Mouse (Mus musculus) hindbrain, embryonic 15.5 days (tissue): Measurements from ENCODE around the gene Lrrc75a. TPM values are rescaled to one million over a fixed set of nuclear protein-coding genes. Genes with fewer than 3 reads are reported as not detected.

Source experiments
- ATAC-seq: fragments of 200-750 bp; cut with Nextera tagmentation; 2 replicates; pipeline ENCODE4 v1.8.0; 2017; ENCODE audit warnings: low read depth, moderate number of reproducible peaks, moderate TSS enrichment; ENCODE audit not compliant: low FRiP score
- H3K27ac ChIP-seq: fragments of 300-500 bp; sonication (generic); replicated peaks from 2 replicates; pipeline ENCODE4 v1.5.1; 2015; ENCODE audit warnings: mild to moderate bottlenecking, inconsistent platforms
- H3K27me3 ChIP-seq: fragments of 300-500 bp; sonication (generic); 2 replicates; pipeline ENCODE4 v1.6.1; 2015; ENCODE audit warnings: control low read depth, inconsistent platforms
- H3K36me3 ChIP-seq: fragments of 300-500 bp; sonication (generic); 2 replicates; pipeline ENCODE4 v1.6.1; 2015; ENCODE audit warnings: control low read depth, inconsistent platforms
- H3K4me1 ChIP-seq: fragments of 300-500 bp; sonication (generic); replicated peaks from 2 replicates; pipeline ENCODE4 v1.6.1; 2015; ENCODE audit warnings: control low read depth, inconsistent platforms
- H3K4me2 ChIP-seq: fragments of 300-500 bp; sonication (generic); 2 replicates; pipeline ENCODE4 v1.6.1; 2015; ENCODE audit warnings: moderate library complexity, mild to moderate bottlenecking, inconsistent platforms
- H3K4me3 ChIP-seq: fragments of 300-500 bp; sonication (generic); 2 replicates; pipeline ENCODE4 v1.5.1; 2015; ENCODE audit warnings: mild to moderate bottlenecking, inconsistent platforms
- H3K9ac ChIP-seq: fragments of 300-500 bp; sonication (generic); 2 replicates; pipeline ENCODE4 v1.6.1; 2015; ENCODE audit warnings: inconsistent platforms
- H3K9me3 ChIP-seq: fragments of 300-500 bp; sonication (generic); 2 replicates; pipeline ENCODE4 v1.6.1; 2016; ENCODE audit warnings: control low read depth, inconsistent platforms
- WGBS: fragments of 180-500 bp; shearing (Covaris S2); methylation state at CpG from one replicate; pipeline ENCODE4 v1.1.7; 2015; 5-methylcytosine and 5-hydroxymethylcytosine counted together
- polyA plus RNA-seq: library from polyadenylated mRNA; unstranded; fragments of >200 nt; fragmentation: Nextera tagmentation; extraction: Ambion mirVana; gene quantifications from 2 replicates; pipeline ENCODE4 v1.2.1, GENCODE M21; 2015

Gene Lrrc75a
- 12.4 and 12.9 TPM in 2 replicates for polyA plus RNA-seq

DNA sequence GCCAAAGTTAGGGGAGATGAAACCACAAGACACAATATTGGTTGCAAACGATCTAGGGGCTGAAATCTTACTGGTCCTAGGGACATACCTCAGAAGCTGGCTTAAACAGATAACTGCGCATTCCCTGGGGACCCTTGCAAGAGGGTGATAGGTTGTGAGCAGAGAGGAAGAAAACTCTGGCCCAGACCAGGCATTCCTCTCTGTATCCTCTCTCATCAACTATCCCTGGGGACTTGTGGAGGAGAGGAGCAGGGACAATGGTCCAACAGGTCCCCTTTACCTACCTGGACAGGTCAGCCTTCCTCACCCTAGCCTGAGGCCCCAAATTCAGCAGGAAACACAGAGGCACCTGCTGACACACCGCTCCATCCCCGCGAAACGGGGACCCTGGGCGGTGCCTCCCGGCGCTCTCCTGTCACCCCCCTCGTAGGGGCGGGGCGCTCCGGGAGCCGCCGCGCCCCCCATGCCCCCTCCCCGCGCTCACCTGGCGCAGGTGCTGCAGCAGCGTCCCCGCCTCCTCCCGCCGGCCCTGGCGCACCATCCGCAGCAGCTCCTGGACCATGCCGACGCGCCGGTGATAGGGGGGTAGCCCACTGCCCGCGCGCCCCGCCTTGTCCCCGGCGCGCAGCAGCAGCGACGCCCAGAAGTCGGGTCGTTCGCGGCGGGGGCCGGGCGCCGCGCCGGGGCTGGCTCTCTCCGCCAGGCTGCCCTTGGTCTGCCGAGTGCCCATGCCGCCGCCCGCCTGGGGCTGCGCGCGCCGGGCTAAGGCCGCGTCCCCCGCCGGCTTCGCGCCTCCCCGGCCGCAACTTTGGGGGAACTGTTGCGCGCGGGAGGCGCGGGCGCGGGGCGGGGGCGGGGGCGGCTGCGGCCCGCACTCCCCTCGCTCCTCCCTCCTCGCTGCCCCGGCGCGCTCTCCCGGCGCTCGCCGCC, at the start of gene Lrrc75a:
Gene Lrrc75a (minus strand): TSS at position 863 of the 930 bp plus-strand sequence.
- Histone ChIP-seq H3K36me3 (no peaks in the 10 kb centered on the region), H3K27me3 (no peaks in the 10 kb centered on the region), H3K4me1 (peaks cover 59% of the 10 kb centered on the region), H3K9ac (peak within 1 kb of the TSS; percentile 69), H3K4me2 (peak within 1 kb of the TSS; percentile 93), H3K27ac (peak within 1 kb of the TSS; percentile 49), H3K4me3 (peak within 1 kb of the TSS; percentile 87), H3K9me3 (no peaks in the 10 kb centered on the region)
- ATAC-seq, result peak; percentile 57
- under 1% methylated on average over 55 of the region's 86 CpGs for WGBS

- no peak overlapping the region for H3K4me3 ChIP-seq
- H3K4me1 ChIP-seq, result no peaks in the 10 kb centered on the region
- H3K27me3 ChIP-seq, result no peaks in the 10 kb centered on the region
- WGBS, result 96% methylated on average over 8 of the region's 8 CpGs
- H3K27ac ChIP-seq, result no peak overlapping the region
- no peak overlapping the region for H3K9ac ChIP-seq
- H3K4me2 ChIP-seq, result no peak overlapping the region
- ATAC-seq, result no peak
- no peaks in the 10 kb centered on the region for H3K36me3 ChIP-seq
- H3K9me3 ChIP-seq, result no peaks in the 10 kb centered on the region
Measured at GRCm38 (mm10) chr11:62695126-62695525, 46.8 kb upstream of the Lrrc75a start.

DNA sequence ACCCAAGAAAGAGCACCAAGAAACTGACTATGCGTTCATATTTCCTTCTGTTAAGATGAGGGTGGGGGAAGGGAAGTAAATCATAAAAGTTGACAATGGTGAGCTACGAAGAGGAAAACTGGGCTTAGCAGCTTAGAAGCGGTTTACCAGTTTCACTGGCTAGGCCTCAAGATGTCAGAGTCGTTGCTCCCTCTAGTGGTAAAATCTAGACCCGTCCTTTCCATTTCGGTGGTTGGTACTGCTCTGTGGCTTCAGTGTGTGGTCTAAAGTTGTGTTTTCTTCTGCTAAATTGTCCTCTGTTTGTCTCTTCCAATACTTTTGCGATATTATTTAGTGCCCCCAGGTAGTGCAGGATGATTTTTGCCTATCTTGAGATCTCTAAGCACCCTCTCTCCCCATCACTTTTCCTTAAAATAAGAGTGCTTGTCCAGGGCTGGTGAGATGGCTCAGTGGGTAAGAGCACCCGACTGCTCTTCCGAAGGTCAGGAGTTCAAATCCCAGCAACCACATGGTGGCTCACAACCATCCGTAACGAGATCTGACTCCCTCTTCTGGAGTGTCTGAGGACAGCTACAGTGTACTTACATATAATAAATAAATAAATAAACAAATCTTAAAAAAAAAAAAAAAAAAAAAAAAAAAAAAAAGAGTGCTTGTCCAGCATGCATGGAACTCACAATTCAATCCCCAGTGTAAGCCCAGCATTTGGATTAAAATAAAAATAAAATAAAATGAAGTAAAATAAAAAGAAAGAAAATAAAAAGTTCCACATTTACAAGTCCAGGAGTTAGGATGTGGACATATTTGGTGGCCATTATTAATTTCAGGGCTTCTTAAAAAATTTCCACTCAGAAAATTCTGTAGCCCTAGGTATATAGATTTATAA, 45.2 kb upstream of the Lrrc75a start:
- no peak overlapping the region for H3K9ac ChIP-seq
- H3K4me1 ChIP-seq, result no peaks in the 10 kb centered on the region
- ATAC-seq, result peak; percentile 88; the same call in 1 of the 2 replicates
- H3K27ac ChIP-seq, result no peak overlapping the region
- H3K4me3 ChIP-seq, result no peak overlapping the region
- no peaks in the 10 kb centered on the region for H3K9me3 ChIP-seq
- WGBS, result 23% methylated on average over 11 of the region's 11 CpGs
- H3K36me3 ChIP-seq, result no peaks in the 10 kb centered on the region
- no peak overlapping the region for H3K4me2 ChIP-seq
- H3K27me3 ChIP-seq, result no peaks in the 10 kb centered on the region

GRCm38 (mm10) chr11:62691592-62691991, 43.3 kb upstream of the Lrrc75a start:
- ATAC-seq, result no peak
- no peak overlapping the region for H3K9ac ChIP-seq
- no peak overlapping the region for H3K27ac ChIP-seq
- WGBS, result 93% methylated on average over 3 of the region's 3 CpGs
- H3K36me3 ChIP-seq, result no peaks in the 10 kb centered on the region
- H3K9me3 ChIP-seq, result no peaks in the 10 kb centered on the region
- no peaks in the 10 kb centered on the region for H3K4me1 ChIP-seq
- no peak overlapping the region for H3K4me3 ChIP-seq
- H3K4me2 ChIP-seq, result no peak overlapping the region
- no peaks in the 10 kb centered on the region for H3K27me3 ChIP-seq

- Histone ChIP-seq H3K4me2 (no peak overlapping the region), H3K4me1 (peaks cover 5% of the 10 kb centered on the region), H3K9me3 (no peaks in the 10 kb centered on the region), H3K9ac (no peak overlapping the region), H3K27ac (no peak overlapping the region), H3K36me3 (no peaks in the 10 kb centered on the region), H3K4me3 (no peak overlapping the region), H3K27me3 (no peaks in the 10 kb centered on the region)
- 85% methylated on average over 4 of the region's 4 CpGs for WGBS
- no peak for ATAC-seq
Measured at GRCm38 (mm10) chr11:62679954-62680353, 31.6 kb upstream of the Lrrc75a start.

DNA sequence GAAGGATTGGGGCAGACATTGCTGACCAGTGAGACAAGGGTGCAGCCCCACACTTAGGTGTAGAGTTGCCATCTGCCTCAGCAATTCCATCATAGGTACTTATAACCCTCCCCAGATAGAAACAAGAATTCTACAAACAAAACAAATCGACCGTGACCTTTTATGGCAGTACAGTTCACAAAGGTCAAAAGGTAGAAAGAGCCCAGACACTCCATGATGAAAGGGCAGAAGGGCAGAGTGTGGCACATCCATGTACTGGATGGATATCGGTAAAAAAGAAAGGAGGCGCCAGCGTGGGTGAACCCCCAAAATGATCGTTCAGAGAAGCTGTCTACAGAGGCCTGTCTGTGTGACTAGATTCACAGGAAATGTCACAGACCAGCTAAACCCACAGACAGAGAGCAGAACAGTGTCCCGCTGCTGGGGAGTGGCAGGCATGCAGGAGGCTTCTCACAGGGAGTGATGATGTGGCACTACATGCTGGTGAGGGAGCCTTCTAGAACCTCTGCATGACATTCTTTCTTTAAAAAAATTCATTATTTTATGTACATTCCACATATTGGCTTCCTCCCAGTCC, 30.5 kb upstream of the Lrrc75a start:
- no peaks in the 10 kb centered on the region for H3K27me3 ChIP-seq
- no peak overlapping the region for H3K4me3 ChIP-seq
- WGBS, result 88% methylated on average over 7 of the region's 7 CpGs
- no peak overlapping the region for H3K9ac ChIP-seq
- ATAC-seq, result no peak
- no peak overlapping the region for H3K27ac ChIP-seq
- H3K36me3 ChIP-seq, result no peaks in the 10 kb centered on the region
- H3K4me2 ChIP-seq, result no peak overlapping the region
- no peaks in the 10 kb centered on the region for H3K9me3 ChIP-seq
- H3K4me1 ChIP-seq, result peaks cover 5% of the 10 kb centered on the region

- Histone ChIP-seq H3K27me3 (no peaks in the 10 kb centered on the region), H3K9ac (0 out of 2 replicates have a peak overlapping the region, but pooled peaks have one; percentile 28), H3K27ac (no peak overlapping the region), H3K4me1 (peaks cover 5% of the 10 kb centered on the region), H3K4me3 (no peak overlapping the region), H3K36me3 (no peaks in the 10 kb centered on the region), H3K4me2 (no peak overlapping the region), H3K9me3 (no peaks in the 10 kb centered on the region)
- 0 out of 2 replicates have a peak, but pooled peaks have one; percentile 29 for ATAC-seq
- WGBS, result 93% methylated on average over 4 of the region's 4 CpGs
Measured at GRCm38 (mm10) chr11:62676290-62676596, 27.9 kb upstream of the Lrrc75a start.

- Histone ChIP-seq H3K36me3 (no peaks in the 10 kb centered on the region), H3K4me1 (peaks cover 5% of the 10 kb centered on the region), H3K4me3 (no peak overlapping the region; the same call in 1 of the 2 replicates), H3K9ac (peak overlapping the region; percentile 28; the same call in 1 of the 2 replicates), H3K9me3 (no peaks in the 10 kb centered on the region), H3K4me2 (peak overlapping the region; percentile 53), H3K27ac (no peak overlapping the region), H3K27me3 (no peaks in the 10 kb centered on the region)
- ATAC-seq, result peak; percentile 96
- WGBS, result 19% methylated on average over 17 of the region's 17 CpGs
Measured at GRCm38 (mm10) chr11:62675480-62676289, 27.4 kb upstream of the Lrrc75a start.

DNA sequence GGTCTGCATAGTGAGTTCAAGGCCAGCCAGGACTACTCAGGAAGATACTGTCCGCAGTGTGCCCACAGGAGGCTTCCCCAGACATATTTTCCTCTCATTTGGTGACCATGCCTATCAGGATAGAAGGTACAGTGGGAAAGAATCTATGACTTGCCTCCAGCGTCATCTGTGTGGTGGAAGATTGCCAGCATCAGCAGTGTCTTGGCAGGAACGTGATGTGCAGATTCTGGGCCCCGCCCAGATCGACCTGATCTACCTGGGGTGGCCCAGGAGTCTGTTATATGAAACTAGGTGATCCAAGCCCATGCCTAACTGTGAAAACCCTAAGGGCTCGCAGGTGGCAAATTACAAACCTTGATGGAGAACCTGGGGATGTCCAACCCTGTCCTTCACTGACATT, 21.7 kb upstream of the Lrrc75a start:
- 82% methylated on average over 6 of the region's 6 CpGs for WGBS
- no peak for ATAC-seq
- Histone ChIP-seq H3K4me1 (no peaks in the 10 kb centered on the region), H3K4me3 (no peak overlapping the region), H3K27ac (no peak overlapping the region), H3K36me3 (no peaks in the 10 kb centered on the region), H3K9ac (no peak overlapping the region), H3K27me3 (no peaks in the 10 kb centered on the region), H3K9me3 (no peaks in the 10 kb centered on the region), H3K4me2 (no peak overlapping the region)

DNA sequence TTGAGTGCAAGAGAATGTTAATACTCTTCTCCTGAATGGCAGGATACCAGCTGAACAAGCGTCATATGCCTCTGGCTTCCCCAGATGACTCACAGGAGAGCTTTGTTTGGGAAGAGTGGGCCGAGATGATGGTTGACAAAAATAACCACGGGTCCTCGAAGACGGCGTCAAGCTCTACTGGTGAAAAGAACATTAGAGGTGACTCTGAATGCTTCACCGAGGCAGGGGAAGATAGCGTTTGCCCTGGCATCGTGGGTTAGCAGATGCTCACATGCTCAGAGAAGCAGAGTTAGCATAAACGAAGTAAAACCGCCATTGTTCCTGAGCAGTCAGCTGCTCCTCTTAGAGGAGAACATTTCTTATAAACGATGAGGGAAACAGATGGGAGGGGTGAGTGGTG, 21.1 kb upstream of the Lrrc75a start:
- no peaks in the 10 kb centered on the region for H3K36me3 ChIP-seq
- no peak overlapping the region for H3K9ac ChIP-seq
- no peaks in the 10 kb centered on the region for H3K27me3 ChIP-seq
- H3K27ac ChIP-seq, result no peak overlapping the region
- WGBS, result 58% methylated on average over 12 of the region's 12 CpGs
- no peak overlapping the region for H3K4me3 ChIP-seq
- no peak overlapping the region for H3K4me2 ChIP-seq
- H3K4me1 ChIP-seq, result no peaks in the 10 kb centered on the region
- H3K9me3 ChIP-seq, result no peaks in the 10 kb centered on the region
- ATAC-seq, result no peak

DNA sequence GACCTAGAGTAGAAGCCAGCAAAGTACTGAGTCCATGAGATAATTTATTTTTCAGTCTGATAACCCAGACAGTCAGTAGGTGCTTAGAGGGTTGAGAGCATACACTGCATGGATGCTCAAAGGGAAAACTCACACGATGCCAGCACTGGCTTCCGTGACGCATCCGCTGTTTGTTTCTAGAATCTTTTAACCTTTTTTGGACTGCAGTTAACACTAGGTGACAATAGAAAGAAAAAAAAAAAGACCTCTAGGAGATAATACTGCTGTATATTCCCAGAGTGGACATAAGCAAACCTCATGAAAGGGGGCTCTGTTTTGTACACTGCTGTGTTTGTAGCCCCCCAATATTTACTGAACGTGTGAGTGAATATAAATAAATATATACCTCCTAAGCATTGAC, 20.7 kb upstream of the Lrrc75a start:
- Histone ChIP-seq H3K27me3 (no peaks in the 10 kb centered on the region), H3K27ac (no peak overlapping the region), H3K9me3 (no peaks in the 10 kb centered on the region), H3K4me2 (no peak overlapping the region), H3K4me3 (no peak overlapping the region), H3K36me3 (no peaks in the 10 kb centered on the region), H3K4me1 (no peaks in the 10 kb centered on the region), H3K9ac (no peak overlapping the region)
- ATAC-seq, result no peak
- 90% methylated on average over 5 of the region's 5 CpGs for WGBS
